Mouse (Mus musculus) midbrain, embryonic 13.5 days (tissue): Measurements from ENCODE around the gene Rnf208. TPM values are rescaled to one million over a fixed set of nuclear protein-coding genes. Genes with fewer than 3 reads are reported as not detected.
A peak's percentile ranks its signal among the peaks of the same experiment; 100 is the strongest.

Experiments
- ATAC-seq: fragments of 200-750 bp; cut with Nextera tagmentation; 2 replicates; pipeline ENCODE4 v1.8.0; 2017; ENCODE audit warnings: mild to moderate bottlenecking, moderate TSS enrichment, moderate library complexity
- H3K27ac ChIP-seq: fragments of 300-500 bp; sonication (generic); 2 replicates; pipeline ENCODE4 v1.5.1; 2015; ENCODE audit warnings: inconsistent platforms, mild to moderate bottlenecking, moderate library complexity
- H3K27me3 ChIP-seq: fragments of 300-500 bp; sonication (generic); 2 replicates; pipeline ENCODE4 v1.6.1; 2015; ENCODE audit warnings: mild to moderate bottlenecking, inconsistent platforms
- H3K36me3 ChIP-seq: fragments of 300-500 bp; sonication (generic); 2 replicates; pipeline ENCODE4 v1.6.1; 2015; ENCODE audit warnings: mild to moderate bottlenecking, inconsistent platforms
- H3K4me1 ChIP-seq: fragments of 300-500 bp; sonication (generic); replicated peaks from 2 replicates; pipeline ENCODE4 v1.6.1; 2015; ENCODE audit warnings: inconsistent platforms
- H3K4me2 ChIP-seq: fragments of 300-500 bp; sonication (generic); replicated peaks from 2 replicates; pipeline ENCODE4 v1.6.1; 2015; ENCODE audit warnings: moderate library complexity, mild to moderate bottlenecking, inconsistent platforms
- H3K4me3 ChIP-seq: fragments of 300-500 bp; sonication (generic); replicated peaks from 2 replicates; pipeline ENCODE4 v1.5.1; 2015; ENCODE audit warnings: mild to moderate bottlenecking, inconsistent platforms
- H3K9ac ChIP-seq: fragments of 300-500 bp; sonication (generic); replicated peaks from 2 replicates; pipeline ENCODE4 v1.6.1; 2015; ENCODE audit warnings: mild to moderate bottlenecking, inconsistent platforms
- H3K9me3 ChIP-seq: fragments of 300-500 bp; sonication (generic); 2 replicates; pipeline ENCODE4 v1.6.1; 2016; ENCODE audit warnings: mild to moderate bottlenecking, inconsistent platforms
- WGBS: fragments of 180-500 bp; shearing (Covaris S2); methylation state at CpG from one replicate; pipeline ENCODE4 v1.1.7; 2015; 5-methylcytosine and 5-hydroxymethylcytosine counted together
- polyA plus RNA-seq: library from polyadenylated mRNA; unstranded; fragments of >200 nt; fragmentation: Nextera tagmentation; extraction: Ambion mirVana; gene quantifications from 2 replicates; pipeline ENCODE4 v1.2.1, GENCODE M21; 2015

Rnf208 gene
- polyA plus RNA-seq, 1 experiment from 2014 or later, result 73.2 TPM

GRCm38 (mm10) chr2:25289651-25290050 lies 47.6 kb downstream of the Rnf208 start, which contains the start of gene Lrrc26:
TSS of gene Lrrc26 (plus strand) at chr2:25289915.
- Histone ChIP-seq H3K27me3 (peaks cover 69% of the 10 kb centered on the region), H3K9ac (peak within 1 kb of the TSS; percentile 20; the same call in 1 of the 2 replicates), H3K4me1 (peaks cover 29% of the 10 kb centered on the region), H3K9me3 (no peaks in the 10 kb centered on the region), H3K4me2 (peak within 1 kb of the TSS; percentile 30), H3K27ac (no peak within 1 kb of the TSS), H3K36me3 (peaks cover 16% of the 10 kb centered on the region), H3K4me3 (peak within 1 kb of the TSS; percentile 12)
- no peak for ATAC-seq
- WGBS, result 12% methylated on average over 11 of the region's 11 CpGs

GRCm38 (mm10) chr2:25290101-25290815 lies 48.2 kb downstream of the Rnf208 start:
- WGBS, result 2% methylated on average over 54 of the region's 54 CpGs
- Histone ChIP-seq H3K27ac (no peak overlapping the region), H3K4me1 (peaks cover 29% of the 10 kb centered on the region), H3K27me3 (peaks cover 75% of the 10 kb centered on the region), H3K9me3 (no peaks in the 10 kb centered on the region), H3K36me3 (peaks cover 10% of the 10 kb centered on the region), H3K9ac (peak overlapping the region; percentile 20; the same call in 1 of the 2 replicates), H3K4me2 (peak overlapping the region; percentile 30), H3K4me3 (peak overlapping the region; percentile 8)
- no peak for ATAC-seq

- Histone ChIP-seq H3K27ac (no peak overlapping the region), H3K36me3 (peaks cover 9% of the 10 kb centered on the region), H3K9me3 (no peaks in the 10 kb centered on the region), H3K9ac (peak overlapping the region; percentile 20; the same call in 1 of the 2 replicates), H3K27me3 (peaks cover 80% of the 10 kb centered on the region), H3K4me3 (peak overlapping the region; percentile 12; the same call in 1 of the 2 replicates), H3K4me1 (peaks cover 29% of the 10 kb centered on the region), H3K4me2 (peak overlapping the region; percentile 30)
- WGBS, result under 1% methylated on average over 18 of the region's 18 CpGs
- no peak for ATAC-seq
These were observed 48.7 kb downstream of the Rnf208 start for GRCm38 (mm10) chr2:25290816-25291130.

GRCm38 (mm10) chr2:25291184-25292053 lies 49.4 kb downstream of the Rnf208 start:
- H3K4me1 ChIP-seq, result peaks cover 29% of the 10 kb centered on the region
- 5% methylated on average over 32 of the region's 32 CpGs for WGBS
- H3K4me3 ChIP-seq, result peak overlapping the region; percentile 26
- H3K4me2 ChIP-seq, result peak overlapping the region; percentile 47
- no peaks in the 10 kb centered on the region for H3K9me3 ChIP-seq
- no peak overlapping the region for H3K27ac ChIP-seq
- H3K27me3 ChIP-seq, result peaks cover 86% of the 10 kb centered on the region
- no peak overlapping the region; the same call in 1 of the 2 replicates for H3K9ac ChIP-seq
- peak; percentile 31 for ATAC-seq
- 0 out of 2 replicates have a peak, but pooled peaks cover 5% of the 10 kb centered on the region for H3K36me3 ChIP-seq

- H3K4me2 ChIP-seq, result peak overlapping the region; percentile 47
- peak overlapping the region; percentile 26 for H3K4me3 ChIP-seq
- ATAC-seq, result peak; percentile 32
- H3K27me3 ChIP-seq, result peaks cover 93% of the 10 kb centered on the region
- peaks cover 29% of the 10 kb centered on the region for H3K4me1 ChIP-seq
- 4% methylated on average over 29 of the region's 43 CpGs for WGBS
- H3K36me3 ChIP-seq, result 0 out of 2 replicates have a peak, but pooled peaks cover 5% of the 10 kb centered on the region
- no peaks in the 10 kb centered on the region for H3K9me3 ChIP-seq
- no peak overlapping the region for H3K27ac ChIP-seq
- peak overlapping the region; percentile 55 for H3K9ac ChIP-seq
These were observed 50.0 kb downstream of the Rnf208 start for GRCm38 (mm10) chr2:25292054-25292544.

GRCm38 (mm10) chr2:25292856-25293255 lies 50.8 kb downstream of the Rnf208 start:
- Histone ChIP-seq H3K9me3 (no peaks in the 10 kb centered on the region), H3K27ac (no peak overlapping the region), H3K27me3 (peaks cover 100% of the 10 kb centered on the region), H3K4me3 (no peak overlapping the region), H3K36me3 (0 out of 2 replicates have a peak, but pooled peaks cover 5% of the 10 kb centered on the region), H3K4me1 (peaks cover 29% of the 10 kb centered on the region), H3K4me2 (0 out of 2 replicates have a peak overlapping the region, but pooled peaks have one; percentile 47), H3K9ac (no peak overlapping the region)
- WGBS, result 0% methylated on average over 1 of the region's 1 CpGs
- no peak for ATAC-seq

- peaks cover 100% of the 10 kb centered on the region for H3K27me3 ChIP-seq
- H3K9me3 ChIP-seq, result no peaks in the 10 kb centered on the region
- 0 out of 2 replicates have a peak, but pooled peaks cover 5% of the 10 kb centered on the region for H3K36me3 ChIP-seq
- no peak overlapping the region for H3K9ac ChIP-seq
- H3K4me1 ChIP-seq, result peaks cover 29% of the 10 kb centered on the region
- no peak; the same call in 1 of the 2 replicates for ATAC-seq
- 76% methylated on average over 9 of the region's 9 CpGs for WGBS
- no peak overlapping the region for H3K27ac ChIP-seq
- H3K4me3 ChIP-seq, result no peak overlapping the region
- H3K4me2 ChIP-seq, result no peak overlapping the region
These were observed 51.7 kb downstream of the Rnf208 start for GRCm38 (mm10) chr2:25293706-25294105.

Other genes with a start within 250 kb of the Rnf208 start
- 110 and 115 TPM in 2 replicates for gene Nsmf, start 187.9 kb upstream of the Rnf208 start, polyA plus RNA-seq
- not detected in 2 replicates for gene Entpd8, start 162.0 kb upstream of the Rnf208 start, polyA plus RNA-seq
- 0.16 TPM in 1 of 2 replicates, not detected in the other for gene Noxa1, start 147.1 kb upstream of the Rnf208 start, polyA plus RNA-seq
- gene Nrarp, start 61.5 kb upstream of the Rnf208 start, polyA plus RNA-seq, result 26.8 and 33.9 TPM in 2 replicates
- 1.1 and 1.2 TPM in 2 replicates for gene Tor4a, start 45.4 kb upstream of the Rnf208 start, polyA plus RNA-seq
- 113 and 117 TPM in 2 replicates for gene Nelfb, start 30.8 kb upstream of the Rnf208 start, polyA plus RNA-seq
- gene Stpg3, start 27.6 kb upstream of the Rnf208 start, polyA plus RNA-seq, result not detected in 2 replicates
- gene Fam166a, start 23.5 kb upstream of the Rnf208 start, polyA plus RNA-seq, result 0.89 TPM in 1 of 2 replicates, not detected in the other
- gene Tubb4b, start 17.6 kb upstream of the Rnf208 start, polyA plus RNA-seq, result 362 and 392 TPM in 2 replicates
- gene Slc34a3, start 7.9 kb upstream of the Rnf208 start, polyA plus RNA-seq, result not detected in 2 replicates
- not detected in 2 replicates for gene Rnf224, start 5.5 kb upstream of the Rnf208 start, polyA plus RNA-seq
- not detected in 2 replicates for gene Cysrt1, start 197 bp downstream of the Rnf208 start, polyA plus RNA-seq
- gene AL732309.1, start 4.6 kb downstream of the Rnf208 start, polyA plus RNA-seq, result 4.9 and 5.1 TPM in 2 replicates
- gene Tmem203, start 13.2 kb downstream of the Rnf208 start, polyA plus RNA-seq, result 18.6 and 19.6 TPM in 2 replicates
- 11.4 and 13.3 TPM in 2 replicates for gene Tprn, start 20.4 kb downstream of the Rnf208 start, polyA plus RNA-seq
- 205 and 216 TPM in 2 replicates for gene Ssna1, start 30.2 kb downstream of the Rnf208 start, polyA plus RNA-seq
- gene Anapc2, start 30.2 kb downstream of the Rnf208 start, polyA plus RNA-seq, result 147 and 149 TPM in 2 replicates
- not detected in 2 replicates for gene Tmem210, start 45.9 kb downstream of the Rnf208 start, polyA plus RNA-seq
- 0.27 TPM in 1 of 2 replicates, not detected in the other for gene Lrrc26, start 47.7 kb downstream of the Rnf208 start, polyA plus RNA-seq
- 17.5 and 19.0 TPM in 2 replicates for gene Grin1, start 76.9 kb downstream of the Rnf208 start, polyA plus RNA-seq
- 60.0 and 66.4 TPM in 2 replicates for gene Man1b1, start 90.1 kb downstream of the Rnf208 start, polyA plus RNA-seq
- gene Dpp7, start 114.1 kb downstream of the Rnf208 start, polyA plus RNA-seq, result 19.9 and 23.7 TPM in 2 replicates
- gene Uap1l1, start 123.4 kb downstream of the Rnf208 start, polyA plus RNA-seq, result 3.9 and 4.4 TPM in 2 replicates
- gene Sapcd2, start 130.1 kb downstream of the Rnf208 start, polyA plus RNA-seq, result 23.1 and 25.5 TPM in 2 replicates
- gene Entpd2, start 153.6 kb downstream of the Rnf208 start, polyA plus RNA-seq, result 0.62 and 1.0 TPM in 2 replicates
- gene Npdc1, start 157.1 kb downstream of the Rnf208 start, polyA plus RNA-seq, result 380 and 389 TPM in 2 replicates
- 0.49 TPM in 1 of 2 replicates, not detected in the other for gene Fut7, start 181.0 kb downstream of the Rnf208 start, polyA plus RNA-seq
- 10.2 and 11.1 TPM in 2 replicates for gene Abca2, start 186.4 kb downstream of the Rnf208 start, polyA plus RNA-seq
- 2.7 and 4.0 TPM in 2 replicates for gene Clic3, start 214.6 kb downstream of the Rnf208 start, polyA plus RNA-seq
- gene Paxx, start 218.8 kb downstream of the Rnf208 start, polyA plus RNA-seq, result 85.7 and 92.1 TPM in 2 replicates
- gene Ptgds, start 227.8 kb downstream of the Rnf208 start, polyA plus RNA-seq, result 48.6 and 80.5 TPM in 2 replicates